In the genomic region with DNA sequence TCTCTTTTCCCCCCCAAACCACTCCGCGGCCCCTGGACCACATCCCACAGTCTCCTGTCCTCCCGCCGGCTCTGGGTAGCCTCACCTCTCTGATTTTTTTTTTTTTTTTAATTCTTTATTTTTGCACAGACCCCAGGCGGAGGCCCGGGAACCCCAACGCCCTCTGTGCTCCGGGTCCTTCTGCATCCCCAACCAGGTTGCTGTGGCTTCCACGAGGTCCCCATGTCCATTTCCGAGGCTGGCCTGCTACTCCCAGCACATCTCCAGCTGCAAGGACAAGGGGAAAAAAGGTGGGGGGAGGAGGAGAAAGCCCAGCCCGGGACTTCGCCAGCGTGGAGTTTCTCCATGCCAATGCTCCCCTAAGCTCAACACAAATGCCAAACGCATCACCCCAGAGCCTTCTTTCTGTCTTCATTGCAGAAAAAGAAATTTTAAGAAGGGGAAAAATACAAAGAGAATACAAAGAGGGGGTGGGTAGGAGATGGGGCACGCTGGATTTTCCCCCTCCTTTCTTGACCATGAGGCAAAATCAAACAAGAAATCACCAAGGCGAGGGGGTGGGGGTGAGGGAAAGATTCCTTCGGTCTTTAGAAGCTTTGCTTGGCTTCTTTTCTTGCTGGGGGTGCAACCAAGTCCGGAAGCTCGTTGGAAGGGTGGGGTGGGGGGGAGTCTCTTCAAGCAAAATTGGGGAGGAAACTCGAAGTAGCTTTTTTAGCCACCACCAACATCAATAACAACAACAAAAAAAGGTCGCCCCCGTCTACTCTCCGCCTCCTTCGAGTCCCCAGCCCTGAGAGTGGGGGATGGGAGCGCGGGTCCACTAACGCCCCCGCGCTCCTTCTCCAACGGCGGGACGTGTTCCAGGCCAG, we compare ENCODE assay signal across 9 mouse cellular contexts. TPM values are rescaled to one million over a fixed set of nuclear protein-coding genes. Genes with fewer than 3 reads are reported as not detected.
A peak's percentile ranks its signal among the peaks of the same experiment; 100 is the strongest.
DNase-seq lines count a peak whose midpoint lies in the region; ATAC-seq and TF ChIP-seq lines count a peak whose summit lies in the region.
"Had no signal": no experiment of that assay in that cellular context is flagged by ENCODE, and none has a peak within 500 bp of the region (broad histone marks: within the 10 kb centered on the region; RNA-seq: fewer than 3 reads in every experiment).

No protein-coding gene starts in this region.

- no peak for ATAC-seq in erythroblast, adult 5-6 weeks (replicated peaks; ENCODE audit: low FRiP score, poor library complexity, severe bottlenecking)
- ATAC-seq in limb, embryonic 14.5 days (ENCODE audit: low FRiP score, low read depth) = no peak
- ATAC-seq in midbrain, postnatal 0 days (ENCODE audit: low FRiP score) = no peak

- H3K9ac ChIP-seq in limb, embryonic 14.5 days (ENCODE audit: low read depth, low read length, severe bottlenecking) = peak overlapping the region; percentile 100
- peak overlapping the region; percentile 100 for H3K9ac ChIP-seq in midbrain, postnatal 0 days (replicated peaks; ENCODE audit: low read length, poor library complexity, severe bottlenecking)

- DNase-seq in embryo, embryonic 10 days (ENCODE audit: low spot score) = peak; percentile 76
- peak; percentile 47 to 70 for DNase-seq in heart, adult 18-20 months
- DNase-seq in kidney, adult 18-20 months = peak; percentile 50
- peak; percentile 75 for DNase-seq in limb, embryonic 14.5 days (ENCODE audit: low spot score)
- peak; percentile 74 for DNase-seq in midbrain, postnatal 0 days (ENCODE audit: low spot score)
- peak; percentile 41 to 65 for DNase-seq in thymus, adult 18-20 months

- under 1% methylated on average over 32 of the region's 32 CpGs for WGBS in limb, embryonic 14.5 days
- WGBS in midbrain, postnatal 0 days = under 1% methylated on average over 32 of the region's 32 CpGs

- no peak for TF ChIP-seq CTCF in midbrain, postnatal 0 days (IDR thresholded peaks at IDR 0.05)

- H3K4me3 ChIP-seq in erythroblast, embryonic 14.5 days (replicated peaks) = peak overlapping the region; percentile 7
- peak overlapping the region; percentile 96 for H3K4me3 ChIP-seq in limb, embryonic 14.5 days (replicated peaks; ENCODE audit: low read length)
- peak overlapping the region; percentile 99 for H3K4me3 ChIP-seq in midbrain, postnatal 0 days (ENCODE audit: low read depth, low read length)

- H3K9me3 ChIP-seq in erythroblast, embryonic 14.5 days (ENCODE audit: control insufficient read depth, low read length) = peaks cover 9% of the 10 kb centered on the region; the same call in 1 of the 2 replicates
- H3K9me3 ChIP-seq in limb, embryonic 14.5 days (ENCODE audit: control insufficient read depth, low read length) = no peaks in the 10 kb centered on the region
- no peaks in the 10 kb centered on the region for H3K9me3 ChIP-seq in midbrain, postnatal 0 days (ENCODE audit: low read length)

- peak overlapping the region; percentile 99 for H3K27ac ChIP-seq in limb, embryonic 14.5 days (replicated peaks; ENCODE audit: low read depth, low read length)
- H3K27ac ChIP-seq in midbrain, postnatal 0 days (ENCODE audit: low read depth, low read length) = peak overlapping the region; percentile 98

- TF ChIP-seq POLR2A in limb, embryonic 14.5 days (IDR thresholded peaks at IDR 0.05; ENCODE audit: borderline replicate concordance, extremely low read depth, insufficient read depth, insufficient read length) = no peak

- no peaks in the 10 kb centered on the region for H3K36me3 ChIP-seq in erythroblast, embryonic 14.5 days (ENCODE audit: control insufficient read depth)
- H3K36me3 ChIP-seq in limb, embryonic 14.5 days (ENCODE audit: control insufficient read depth, insufficient read depth, low read length) = 0 out of 2 replicates have a peak, but pooled peaks cover 10% of the 10 kb centered on the region
- no peaks in the 10 kb centered on the region for H3K36me3 ChIP-seq in midbrain, postnatal 0 days (ENCODE audit: insufficient read depth, low read length)

- peaks cover 23% of the 10 kb centered on the region for H3K4me1 ChIP-seq in erythroblast, embryonic 14.5 days (ENCODE audit: control insufficient read depth)
- H3K4me1 ChIP-seq in limb, embryonic 14.5 days (ENCODE audit: control insufficient read depth, insufficient read depth, low read length) = peaks cover 10% of the 10 kb centered on the region
- peaks cover 7% of the 10 kb centered on the region; the same call in 1 of the 2 replicates for H3K4me1 ChIP-seq in midbrain, postnatal 0 days (ENCODE audit: insufficient read depth, low read length)

- peaks cover 60% of the 10 kb centered on the region for H3K27me3 ChIP-seq in erythroblast, embryonic 14.5 days (ENCODE audit: control insufficient read depth)
- no peaks in the 10 kb centered on the region for H3K27me3 ChIP-seq in limb, embryonic 14.5 days (ENCODE audit: control insufficient read depth, insufficient read depth, low read length)
- H3K27me3 ChIP-seq in midbrain, postnatal 0 days (ENCODE audit: insufficient read depth, low read length) = no peaks in the 10 kb centered on the region
- H3K27me3 ChIP-seq: CH12.LX had no signal

- peak overlapping the region; percentile 39 for H3K4me2 ChIP-seq in limb, embryonic 14.5 days (replicated peaks; ENCODE audit: low read depth, low read length, severe bottlenecking)
- H3K4me2 ChIP-seq in midbrain, postnatal 0 days (ENCODE audit: low read depth, low read length, poor library complexity, severe bottlenecking) = peak overlapping the region; percentile 46

RNA-seq across cellular contexts. Expression of a gene that starts 2.7 kb away (rescaled TPM):
- polyA plus RNA-seq in erythroblast, embryonic 14.5 days (2012) = 0.09 and 0.19 TPM in 2 replicates
- 1.2 and 2.3 TPM in 2 replicates for total RNA-seq in erythroblast, adult 5-6 weeks (2015; ENCODE audit: low replicate concordance)
- total RNA-seq in erythroblast, adult 5-6 weeks (2017; ENCODE audit: low replicate concordance) = 1.5 and 4.0 TPM in 2 replicates
- total RNA-seq in heart, adult 18-20 months (2021) = 10 to 100 TPM in 1 of 2 experiments, 1 to 10 TPM in 1; 7.8 to 12.7 TPM
- polyA plus RNA-seq in limb, embryonic 14.5 days (2012; rRNA removed) = 67.1 and 96.1 TPM in 2 replicates
- polyA plus RNA-seq in limb, embryonic 14.5 days (2014; fragmentation: Nextera tagmentation; extraction: Ambion mirVana) = 84.9 and 104 TPM in 2 replicates
- total RNA-seq in midbrain, postnatal 0 days (2014; rRNA removed) = 169 and 203 TPM in 2 replicates
- polyA plus RNA-seq in midbrain, postnatal 0 days (2015; fragmentation: Nextera tagmentation; extraction: Ambion mirVana) = 115 and 135 TPM in 2 replicates
- total RNA-seq: CH12.LX had no signal

Comparison
In these comparisons a context has a peak if more than half of its experiments do, and no peak if none do; other contexts are left out.
1. H3K4me3 ChIP-seq: peak in every context shown above with its lines; median percentile 99 in midbrain, postnatal 0 days; 96 in limb, embryonic 14.5 days; 7 in erythroblast, embryonic 14.5 days.
2. RNA of a gene that starts 2.7 kb away (total RNA-seq): 169 to 203 TPM in midbrain, postnatal 0 days; 7.8 to 12.7 TPM in heart, adult 18-20 months and 1.2 to 4.0 TPM in erythroblast, adult 5-6 weeks; every median in the first group is over 10 times any median in the second.
3. Peak in every context shown above with its lines, with median percentiles within 50 percentile points of each other: DNase-seq.